Comparison of ENCODE assay signal across 18 mouse cellular contexts in genomic region chr12:53764143-53764542, GRCm38 (mm10).
"Had no signal": no experiment of that assay in that cellular context is flagged by ENCODE, and none has a peak within 500 bp of the region (broad histone marks: within the 10 kb centered on the region; RNA-seq: fewer than 3 reads in every experiment).

No protein-coding gene starts in this region.

- H3K27ac ChIP-seq: kidney, embryonic 15.5 days; left cerebral cortex, adult 2 months; liver, embryonic 13.5 days; midbrain, embryonic 15.5 days; neural tube, embryonic 12.5 days; stomach, embryonic 15.5 days had no signal

- H3K4me2 ChIP-seq: kidney, embryonic 15.5 days; liver, embryonic 13.5 days; midbrain, embryonic 15.5 days; neural tube, embryonic 12.5 days; stomach, embryonic 15.5 days had no signal

- H3K9ac ChIP-seq: kidney, embryonic 15.5 days; liver, embryonic 13.5 days; midbrain, embryonic 15.5 days; neural tube, embryonic 12.5 days; stomach, embryonic 15.5 days had no signal

- DNase-seq: kidney, adult 11 months; kidney, adult 8-10 months; kidney, postnatal 10 days; kidney, postnatal 36 days; layer of hippocampus, postnatal 36 days; liver, embryonic 13.5 days; lung, adult 2 months; lung, postnatal 14 days; lung, postnatal 4 days; retina, postnatal 1 day; right cerebral cortex, postnatal 25 days; spleen, adult 18-20 months; thymus, postnatal 25 days had no signal

- H3K9me3 ChIP-seq: kidney, embryonic 15.5 days; liver, embryonic 13.5 days; midbrain, embryonic 15.5 days; neural tube, embryonic 12.5 days; stomach, embryonic 15.5 days had no signal

- H3K4me3 ChIP-seq: kidney, embryonic 15.5 days; left cerebral cortex, adult 2 months; liver, embryonic 13.5 days; midbrain, embryonic 15.5 days; neural tube, embryonic 12.5 days; stomach, embryonic 15.5 days had no signal

- H3K36me3 ChIP-seq: kidney, embryonic 15.5 days; liver, embryonic 13.5 days; midbrain, embryonic 15.5 days; neural tube, embryonic 12.5 days; stomach, embryonic 15.5 days had no signal

- H3K4me1 ChIP-seq: liver, embryonic 13.5 days had no signal

- H3K27me3 ChIP-seq: liver, embryonic 13.5 days; midbrain, embryonic 15.5 days; neural tube, embryonic 12.5 days; stomach, embryonic 15.5 days had no signal

- ATAC-seq: midbrain, embryonic 15.5 days had no signal
